Mouse (Mus musculus) retina, postnatal 1 day (tissue): ENCODE measurements around the gene Psmb11.
"Not testable (repeated sequence)": the region's sequence is repeated elsewhere in the genome, so short reads cannot be mapped to it uniquely, and the experiment has no call there.

Experiments
- DNase-seq: peaks from one replicate; pipeline ENCODE4 v3.0.0-alpha.2; 2012

Gene Psmb11

DNA sequence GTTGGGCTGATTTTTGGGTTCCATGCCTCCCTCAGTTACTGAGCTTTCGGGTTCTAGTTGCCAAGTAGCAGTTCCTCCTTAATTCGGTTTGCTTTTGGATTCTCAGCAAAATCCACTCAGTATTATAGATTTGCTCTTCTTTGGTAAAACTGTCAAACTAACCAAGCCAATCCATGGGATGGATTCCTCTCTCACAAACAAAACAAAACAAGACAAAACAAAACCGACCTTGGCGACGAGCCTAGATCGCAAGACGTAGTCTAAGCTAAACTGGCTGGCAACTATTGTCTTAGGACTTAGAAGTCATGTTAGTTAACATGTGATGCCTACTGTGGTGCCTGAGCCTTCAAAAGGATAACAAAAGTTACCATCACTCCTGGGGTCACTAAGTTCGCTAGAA is 17.5 kb upstream of the Psmb11 start:
- DNase-seq = no peak

DNA sequence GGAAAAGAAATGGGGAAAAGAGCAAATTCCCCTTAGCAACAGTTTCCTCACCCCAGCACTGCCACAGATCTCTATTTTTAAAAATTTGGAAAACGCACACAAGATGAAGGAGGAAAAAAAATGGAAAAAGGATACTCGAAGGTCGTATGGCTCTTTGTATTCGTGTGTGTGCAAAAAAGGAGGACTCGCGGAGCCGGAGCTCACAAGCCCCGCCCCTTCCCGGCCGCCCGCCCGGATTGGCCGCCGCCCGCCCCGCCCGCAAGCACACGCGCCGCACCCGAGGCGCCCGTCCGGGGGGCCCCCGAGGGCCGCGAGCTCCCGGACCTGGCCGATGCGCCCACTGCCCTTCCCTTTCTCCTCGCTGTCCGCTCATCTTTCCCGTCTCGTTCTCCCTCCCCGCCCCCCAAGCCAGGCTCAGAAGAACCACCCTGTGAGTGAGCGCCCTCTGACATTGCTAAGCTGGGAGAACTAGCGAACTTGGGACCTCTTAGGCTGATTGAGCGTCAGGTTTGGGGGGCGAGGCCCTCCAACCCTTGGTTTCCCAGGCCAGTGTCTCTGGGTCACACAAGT is 15.4 kb upstream of the Psmb11 start, which contains the start of gene 4931414P19Rik:
Gene 4931414P19Rik (minus strand): TSS at position 242 of the 570 bp plus-strand sequence.
- DNase-seq = peak; percentile 87

DNA sequence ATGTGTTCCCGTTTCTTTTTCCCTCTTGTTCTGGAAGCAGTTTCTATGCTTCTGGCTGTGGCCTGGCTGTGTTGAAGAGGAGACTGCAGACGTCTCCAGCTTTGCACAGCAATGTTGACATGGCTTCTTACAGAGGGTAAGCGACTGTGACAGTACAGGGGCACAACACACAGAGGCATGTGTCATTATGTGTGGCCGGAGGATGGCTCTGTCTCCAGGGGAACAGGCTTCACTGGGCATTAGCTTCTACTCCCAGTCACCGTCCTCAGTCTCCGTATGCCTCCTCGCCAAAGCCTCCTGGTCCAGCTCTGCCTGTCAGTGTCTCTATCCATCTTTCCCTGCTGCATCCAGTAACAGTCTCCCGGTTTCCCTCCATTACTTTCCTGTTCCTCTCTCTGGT is 14.0 kb upstream of the Psmb11 start:
- peak; percentile 68 for DNase-seq

DNA sequence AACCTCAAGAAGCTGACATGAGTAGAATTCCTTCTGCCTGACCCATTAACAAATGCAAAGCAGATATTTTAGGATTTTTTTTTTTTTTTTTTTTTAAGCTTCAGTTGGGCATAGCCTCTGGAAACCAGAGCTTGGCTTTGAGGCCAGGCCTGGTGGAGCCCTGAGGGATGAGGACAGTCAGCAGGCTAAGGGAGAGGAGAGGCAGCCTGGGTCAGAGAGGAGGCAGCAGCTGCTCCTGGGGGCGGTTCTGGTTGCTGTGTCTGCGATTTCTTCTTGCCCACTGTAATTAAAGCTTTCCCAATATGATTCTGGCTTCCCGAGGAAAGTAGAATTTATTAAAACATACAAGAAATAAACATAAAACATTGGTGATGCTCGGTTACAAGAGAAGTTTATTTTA is 12.0 kb upstream of the Psmb11 start:
- DNase-seq = no peak

DNA sequence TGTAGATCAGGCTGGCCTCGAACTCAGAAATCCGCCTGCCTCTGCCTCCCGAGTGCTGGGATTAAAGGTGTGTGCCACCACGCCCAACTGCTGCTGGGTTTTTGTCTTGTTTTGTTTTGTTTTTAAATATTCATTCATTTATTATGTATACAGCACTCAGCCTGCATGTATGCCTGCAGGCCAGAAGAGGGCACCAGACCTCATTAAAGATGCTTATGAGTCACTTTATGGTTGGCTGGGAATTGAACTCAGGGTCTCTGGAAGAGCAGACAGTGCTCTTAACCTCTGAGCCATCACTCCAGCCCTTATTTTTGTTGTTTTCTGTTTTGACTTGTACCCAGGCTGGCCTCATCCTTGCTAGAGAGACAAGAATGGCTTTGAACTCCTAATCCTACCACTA is 11.3 kb upstream of the Psmb11 start:
- peak; percentile 62 for DNase-seq

DNA sequence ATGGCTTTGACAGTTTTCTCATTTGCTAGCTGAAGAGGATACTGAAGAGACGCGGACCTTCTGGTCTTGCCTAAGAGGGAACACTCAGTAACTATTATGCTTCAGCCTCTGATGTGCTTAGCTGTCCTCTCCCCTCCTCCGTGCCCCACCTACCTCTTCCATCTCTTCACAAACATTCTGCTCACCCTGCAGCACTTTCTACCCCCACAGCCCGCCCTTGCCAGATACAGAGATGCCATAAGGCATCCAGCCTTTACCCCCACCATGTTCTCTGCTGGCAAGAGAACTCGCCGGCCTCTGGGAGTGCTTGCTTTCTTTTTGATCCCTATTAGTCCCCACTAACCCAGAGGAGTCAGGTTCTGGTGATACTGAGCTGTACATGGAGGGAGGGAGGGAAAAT is 10.6 kb upstream of the Psmb11 start:
- peak; percentile 41 for DNase-seq

DNA sequence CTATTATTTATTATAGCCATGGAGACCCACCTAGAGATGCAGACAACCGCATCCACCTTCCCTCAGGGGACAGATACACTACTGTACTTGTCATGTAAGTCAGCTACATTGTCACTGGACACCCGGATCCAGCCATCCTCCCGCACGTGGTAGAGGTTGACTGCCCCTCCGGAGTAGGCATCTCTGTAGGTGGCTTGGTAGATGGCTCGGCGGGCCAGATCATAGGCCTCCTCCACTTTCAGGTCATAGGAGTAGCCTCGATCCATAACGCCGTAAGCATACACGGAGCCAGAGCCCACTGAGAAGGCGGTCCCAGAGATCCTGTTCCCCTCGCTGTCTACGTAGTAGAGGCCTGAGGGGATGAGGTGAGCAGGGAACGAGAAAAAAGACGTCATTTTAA is 7.1 kb upstream of the Psmb11 start:
- not testable (repeated sequence) for DNase-seq

DNA sequence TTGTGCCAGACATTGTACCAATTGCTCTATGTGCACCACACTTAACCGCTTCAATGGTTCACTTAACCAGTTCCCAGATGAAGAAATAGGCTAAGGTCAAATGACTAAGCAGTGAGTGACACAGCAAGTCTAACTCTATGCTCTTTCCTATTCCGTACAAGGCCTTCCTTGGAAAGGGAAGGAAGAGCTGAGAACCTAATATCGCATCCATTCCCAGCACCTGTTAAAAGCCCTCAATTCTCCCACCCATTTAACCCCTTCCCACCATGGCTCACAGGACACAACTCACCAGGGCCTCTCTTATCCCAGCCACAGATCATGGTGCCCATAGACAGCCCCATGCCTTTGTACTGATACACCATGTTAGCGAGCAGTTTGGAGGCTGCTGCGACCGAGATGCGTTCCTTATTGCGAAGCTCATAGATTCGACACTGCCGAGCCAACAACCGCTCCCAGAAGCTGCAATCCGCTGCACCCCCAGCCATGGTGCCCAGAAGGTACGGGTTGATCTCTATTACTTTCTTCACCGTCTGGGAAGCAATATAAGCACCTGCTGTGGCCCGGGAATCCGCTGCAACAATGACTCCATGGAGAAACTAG is 4.9 kb upstream of the Psmb11 start:
- DNase-seq = no peak

DNA sequence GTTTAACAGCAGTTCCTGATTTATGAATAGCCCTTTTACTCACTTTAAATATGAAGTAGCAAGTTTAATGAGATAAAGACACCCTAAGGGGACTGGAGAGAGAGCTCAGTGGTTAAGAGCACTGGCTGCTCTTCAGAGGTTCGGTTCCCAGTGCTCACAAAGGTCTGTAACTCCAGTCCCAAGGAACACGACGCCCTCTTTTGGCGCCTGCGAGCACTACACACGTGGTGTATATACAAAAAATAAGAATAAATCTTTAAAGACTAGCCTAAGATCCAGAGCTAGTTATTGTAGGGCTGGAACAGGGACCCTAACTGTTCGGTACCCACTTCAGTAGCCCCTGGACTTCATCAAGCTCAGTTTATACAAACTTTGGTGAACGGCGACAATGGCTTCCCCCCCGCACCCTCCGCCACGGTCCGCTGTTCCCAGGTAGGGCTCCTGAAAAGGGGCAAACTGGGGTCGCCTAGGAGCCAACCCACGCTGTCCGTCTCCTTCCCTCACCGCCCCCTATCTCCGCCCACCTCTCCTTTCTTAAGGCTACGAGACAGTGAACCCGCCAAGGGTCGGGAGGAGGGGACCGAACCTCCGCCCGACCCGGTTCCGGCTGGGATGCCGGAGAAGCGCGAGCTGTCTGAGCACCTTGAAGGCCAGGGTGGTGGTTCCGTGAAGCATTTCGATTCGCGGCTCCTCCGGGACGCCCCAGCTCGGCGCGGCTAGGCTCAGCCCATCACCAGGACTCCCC is 3.9 kb upstream of the Psmb11 start:
- no peak for DNase-seq

DNA sequence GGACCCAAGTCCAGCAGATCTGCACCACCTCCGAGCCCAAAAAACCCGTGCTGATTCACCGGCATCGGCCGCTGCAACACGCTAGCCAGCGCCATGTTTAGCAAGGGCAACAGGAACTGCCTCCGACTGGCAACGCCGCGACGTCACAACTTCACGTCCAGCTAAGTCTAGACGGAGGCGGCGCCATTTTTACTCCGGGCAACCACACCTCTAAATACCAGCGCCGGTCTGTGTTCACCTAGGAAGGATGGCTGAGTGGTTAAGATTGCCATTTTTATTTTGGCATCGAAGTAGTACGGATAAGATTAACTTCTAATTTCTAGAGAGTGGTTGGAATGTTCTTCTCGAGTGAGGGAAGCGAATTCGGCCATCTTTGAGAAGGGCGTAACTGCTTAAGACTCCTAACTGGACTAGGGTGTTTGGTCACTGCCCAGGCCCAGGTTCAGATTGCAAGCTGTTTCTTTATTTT is 3.3 kb upstream of the Psmb11 start, which contains the start of gene Psmb5:
Gene Psmb5 (minus strand): TSS at position 126 of the 469 bp plus-strand sequence.
- peak; percentile 95 for DNase-seq

DNA sequence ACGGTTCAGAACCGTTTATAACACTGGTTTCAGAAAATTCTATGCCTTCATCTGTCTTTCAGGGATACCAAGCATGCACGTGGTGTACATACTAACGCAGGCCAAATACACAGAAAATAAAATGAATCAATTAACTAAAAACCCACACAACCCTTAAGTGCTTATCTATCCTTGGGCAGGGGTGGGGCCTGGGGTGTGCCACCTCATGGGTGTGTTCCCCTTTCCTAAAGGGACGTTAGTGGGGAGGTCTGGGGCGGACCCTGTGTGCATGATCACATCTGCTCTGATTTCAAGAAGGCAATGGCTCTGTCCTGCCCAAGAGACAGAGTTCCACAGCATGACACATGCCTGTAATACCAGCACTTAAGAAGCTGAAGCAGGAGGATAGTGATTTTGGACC is 2.1 kb downstream of the Psmb11 start:
- DNase-seq = no peak

DNA sequence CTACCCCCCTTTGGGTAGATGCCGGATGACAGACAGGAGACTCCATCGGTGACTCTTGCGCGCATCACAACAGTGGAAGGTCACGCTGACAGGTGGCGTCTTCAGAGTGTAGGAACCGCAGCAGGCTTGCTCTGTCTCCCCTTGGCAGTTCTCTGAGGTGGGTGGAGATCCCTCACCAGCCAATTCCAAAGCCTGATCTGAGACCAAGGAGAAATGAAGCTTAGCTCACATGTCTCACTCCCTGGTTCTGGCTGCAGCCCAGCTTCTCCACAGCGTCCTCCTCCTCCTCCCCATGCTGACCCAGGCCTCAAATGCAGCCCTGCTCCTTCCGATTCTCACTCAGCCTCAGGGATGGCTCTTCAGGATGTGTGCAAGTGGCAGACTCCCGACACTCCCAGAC is 3.7 kb downstream of the Psmb11 start:
- no peak for DNase-seq

DNA sequence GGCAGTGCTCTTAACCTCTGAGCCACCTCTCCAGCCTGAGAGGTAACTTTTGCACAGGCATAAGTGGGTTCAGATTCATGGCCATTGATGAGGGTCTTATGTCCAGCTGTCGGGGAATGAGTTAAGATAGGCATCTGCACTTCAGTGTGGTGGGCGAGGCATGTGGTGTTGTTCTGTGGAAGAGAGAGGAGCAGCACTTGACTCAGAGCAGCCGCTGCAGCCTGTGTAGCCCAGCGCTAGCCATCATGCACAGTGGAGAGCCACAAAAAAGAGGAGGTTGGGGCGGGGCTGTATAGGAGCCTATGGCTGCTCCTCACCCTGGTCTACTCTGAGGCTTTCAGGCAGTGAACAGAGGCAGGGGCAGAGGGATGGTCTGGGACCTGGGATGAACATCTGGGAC is 6.9 kb downstream of the Psmb11 start:
- DNase-seq = no peak

DNA sequence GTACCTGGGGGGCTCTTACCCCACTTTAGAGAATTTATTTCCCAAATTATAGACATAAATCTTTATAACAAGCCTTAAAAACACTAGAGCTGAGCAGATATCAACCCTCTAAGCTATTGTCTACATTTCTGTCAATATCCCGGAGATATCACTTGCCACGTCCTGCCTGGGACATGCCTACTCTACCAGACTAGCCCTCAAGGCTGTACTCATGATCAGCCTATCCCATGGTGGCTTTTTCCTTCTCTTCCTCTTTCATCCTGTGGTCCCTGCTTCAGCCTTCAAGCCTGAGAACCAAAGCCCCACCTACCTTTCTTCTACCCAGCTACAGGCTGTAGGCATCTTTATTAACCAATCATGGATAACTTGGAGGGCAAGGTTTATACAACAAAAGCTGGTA is 8.6 kb downstream of the Psmb11 start:
- DNase-seq = no peak

DNA sequence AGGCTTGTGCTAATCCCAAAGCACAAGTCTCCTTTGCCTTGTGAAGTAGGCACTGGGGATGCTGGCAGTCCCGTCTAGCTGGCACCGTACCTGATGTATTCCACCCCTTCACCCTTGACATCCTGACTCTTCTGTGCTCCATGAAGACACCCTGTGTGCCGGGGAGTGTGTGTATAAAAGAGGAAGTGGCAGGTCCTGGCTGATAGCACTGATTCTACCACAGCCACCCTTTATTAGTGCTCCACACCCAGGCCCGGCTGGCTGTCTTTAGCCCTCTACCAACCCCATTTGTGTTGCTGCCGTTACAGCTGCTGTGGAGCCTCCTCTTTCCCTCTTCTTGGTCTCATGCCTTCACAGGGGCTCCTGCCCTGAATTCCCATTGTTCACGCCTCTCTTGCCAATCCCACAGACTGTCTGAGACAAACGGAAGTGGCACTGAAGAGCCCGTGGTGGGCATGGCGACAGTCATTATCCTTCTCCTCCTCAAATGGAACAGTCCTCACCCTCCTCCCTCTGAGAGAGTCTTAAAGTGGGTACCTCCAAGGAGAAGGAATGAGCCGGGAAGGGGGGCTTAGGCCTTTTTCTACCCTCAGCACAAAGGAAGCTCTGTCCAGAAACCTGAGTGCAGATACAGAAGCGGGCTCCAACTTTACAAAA is 9.5 kb downstream of the Psmb11 start:
- peak; percentile 67 for DNase-seq

DNA sequence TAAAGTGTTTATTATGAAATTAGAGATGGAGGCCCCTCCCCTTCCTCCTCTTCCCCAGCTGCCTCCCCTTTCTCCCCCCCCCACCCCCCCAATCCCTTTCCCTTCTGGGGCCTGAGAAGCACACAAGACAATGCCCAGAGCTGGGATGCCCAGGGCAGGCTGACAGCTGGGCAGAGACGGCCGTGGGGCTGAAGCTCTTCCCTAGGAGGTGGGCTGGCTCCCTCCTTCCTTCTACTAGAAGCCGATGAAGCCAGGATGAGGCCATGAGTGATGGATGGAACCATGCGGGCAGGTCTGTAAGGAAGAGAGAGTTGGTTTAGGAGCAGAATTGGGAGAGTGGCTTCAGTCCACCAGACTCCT is 10.0 kb downstream of the Psmb11 start:
- DNase-seq = peak; percentile 47

DNA sequence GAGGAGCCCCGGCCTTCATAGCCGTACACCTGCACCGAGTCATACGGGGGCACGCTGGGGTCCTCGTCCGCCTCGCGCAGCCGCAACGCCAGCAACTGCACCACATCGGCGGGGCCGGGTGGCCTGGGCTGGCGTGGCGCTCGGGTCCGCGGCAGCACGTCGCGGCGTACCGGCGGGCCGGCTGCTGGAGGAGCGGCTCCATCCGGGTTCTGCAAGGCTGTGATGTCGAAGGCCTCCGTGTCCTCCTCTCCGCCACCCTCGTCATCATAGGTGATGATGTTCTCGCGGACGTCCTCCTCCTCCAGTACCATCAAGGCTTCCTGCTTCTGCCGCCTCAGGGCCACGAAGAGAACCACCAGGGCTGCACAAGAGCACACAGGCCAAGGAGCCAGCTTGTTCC is 11.0 kb downstream of the Psmb11 start:
- no peak for DNase-seq

DNA sequence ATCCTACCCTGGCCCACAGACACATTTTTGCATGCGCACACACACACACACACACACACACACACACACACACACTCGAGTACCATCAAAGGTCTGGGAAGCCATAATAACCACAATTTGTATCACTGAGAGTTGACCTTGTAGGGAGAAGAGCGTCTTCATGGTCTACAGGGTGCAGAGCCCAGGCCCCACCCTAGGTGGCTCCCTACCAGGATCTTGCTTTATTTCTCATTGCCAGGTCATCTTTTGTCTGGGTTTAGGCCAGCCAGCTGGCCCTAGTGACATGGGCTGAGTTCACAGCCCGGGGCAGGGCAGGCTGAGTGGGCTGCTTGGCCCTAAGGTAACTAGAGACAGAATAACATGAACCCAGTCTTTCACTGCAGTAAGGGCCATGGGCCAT is 12.9 kb downstream of the Psmb11 start:
- DNase-seq = peak; percentile 46

DNA sequence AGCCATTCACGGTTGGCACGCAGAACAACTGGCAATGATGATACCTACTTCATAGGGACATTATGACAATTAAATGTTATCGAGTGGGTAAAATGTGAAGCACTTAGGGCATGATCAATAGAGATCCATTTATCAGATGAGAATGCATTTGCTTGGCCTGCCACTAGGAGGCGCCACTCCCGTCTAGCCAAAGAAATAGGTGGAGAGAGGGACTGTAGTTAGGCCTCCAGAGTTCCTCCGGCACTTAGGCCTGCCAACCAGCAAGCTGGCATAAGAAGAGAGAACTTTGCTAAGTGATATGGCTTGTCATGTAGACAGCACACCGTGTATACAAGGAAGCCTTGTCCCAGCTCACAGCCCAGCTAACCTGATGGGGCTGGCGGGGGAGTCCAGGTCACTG is 15.7 kb downstream of the Psmb11 start:
- peak; percentile 69 for DNase-seq

DNA sequence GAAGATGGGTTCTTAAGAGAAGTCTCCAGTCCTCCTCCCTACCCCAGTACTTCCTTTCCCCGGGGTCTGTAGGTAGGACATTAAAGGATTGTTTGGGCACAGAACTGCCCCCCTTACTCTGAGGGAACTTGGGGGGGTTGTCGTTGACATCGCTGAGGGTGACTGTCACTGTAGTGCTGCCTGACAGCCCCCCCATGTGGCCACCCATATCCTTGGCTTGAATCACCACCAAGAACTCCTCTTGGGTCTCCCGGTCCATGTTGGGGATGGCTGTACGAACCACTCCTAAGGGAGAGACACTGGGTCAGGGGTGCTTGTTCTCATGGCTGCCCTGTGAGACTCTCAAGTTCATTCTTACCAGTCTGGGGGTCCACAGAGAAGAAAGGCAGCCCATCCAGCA is 17.0 kb downstream of the Psmb11 start:
- no peak for DNase-seq

DNA sequence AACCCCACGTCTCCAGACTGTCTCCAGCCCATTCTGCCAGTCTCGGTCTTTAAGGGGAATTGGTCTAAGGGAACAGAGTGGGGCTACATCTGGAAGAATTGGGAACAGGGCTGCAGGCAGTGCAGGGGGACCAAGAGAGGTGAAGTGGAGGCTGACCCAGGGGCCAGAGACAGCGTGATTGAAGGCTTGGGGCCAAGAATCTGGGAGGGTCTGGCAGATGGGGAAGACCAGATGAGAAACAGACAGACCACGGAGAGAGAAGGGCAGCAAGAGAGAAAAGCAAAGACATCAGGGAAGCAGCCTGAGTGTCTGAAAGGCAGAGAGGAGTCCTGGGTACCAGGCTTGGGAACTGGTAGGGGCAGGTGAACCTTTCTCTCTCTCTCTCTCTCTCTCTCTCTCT is 18.9 kb downstream of the Psmb11 start:
- DNase-seq = no peak

DNA sequence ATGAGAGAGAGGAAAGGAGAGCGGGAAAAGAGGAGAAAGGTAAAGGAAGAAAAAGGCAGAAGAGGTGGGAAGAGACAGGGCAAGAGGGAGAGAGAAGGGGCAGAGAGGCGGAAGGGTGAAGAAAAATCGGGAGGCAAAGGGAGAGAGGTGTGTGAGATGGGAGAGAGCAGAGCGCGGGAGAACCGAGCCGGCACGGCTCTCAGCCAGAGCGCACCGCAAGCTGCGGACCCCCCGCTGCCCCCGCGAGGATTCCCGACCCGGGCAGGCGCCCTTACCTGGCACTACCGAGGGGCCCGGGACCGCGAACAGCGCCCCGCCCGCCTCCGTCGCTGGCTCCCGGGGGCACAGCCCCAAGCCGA is 19.7 kb downstream of the Psmb11 start, which contains the start of gene Gm17606:
Gene Gm17606 (plus strand): TSS at position 7 of the 359 bp plus-strand sequence.
- no peak for DNase-seq

DNA sequence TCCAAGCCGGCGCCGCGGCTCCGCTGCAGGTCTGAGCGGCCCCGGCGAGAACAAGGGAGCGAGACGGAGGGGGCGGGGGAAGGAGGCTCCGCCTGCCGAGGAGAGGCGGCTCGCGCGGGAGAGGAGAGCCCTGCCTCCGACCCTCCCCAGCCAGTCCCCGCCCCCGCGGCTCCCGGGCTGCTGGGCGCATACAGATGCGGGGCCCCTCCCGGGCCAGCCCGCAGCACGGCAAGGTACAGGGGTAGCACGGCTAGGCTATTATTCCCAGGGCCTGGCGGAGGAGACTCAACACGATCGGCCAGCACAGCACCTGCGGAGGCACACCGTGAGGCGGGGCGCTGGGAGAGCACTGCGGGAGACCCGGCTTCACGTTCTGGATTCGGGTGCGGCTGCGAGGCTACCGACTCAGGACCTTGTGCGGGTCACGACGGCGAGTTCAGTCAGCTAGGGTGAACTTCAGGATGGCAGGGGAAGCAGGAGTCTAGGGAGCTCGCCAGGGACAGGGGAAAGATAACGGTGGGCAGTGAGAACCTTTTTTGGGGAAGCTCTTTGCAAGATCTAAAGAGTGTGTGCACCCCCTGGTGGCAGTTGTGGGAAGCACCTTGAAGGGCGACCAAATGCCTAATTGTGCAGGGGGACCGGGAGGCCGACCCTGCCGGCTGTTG is 20.2 kb downstream of the Psmb11 start, which contains the start of gene Cdh24:
Gene Cdh24 (minus strand): TSS at position 60 of the 665 bp plus-strand sequence.
- peak; percentile 92 for DNase-seq
